Mouse (Mus musculus) lung, adult 2 months (tissue): ENCODE measurements around the gene Saa4. TPM values are rescaled to one million over a fixed set of nuclear protein-coding genes. Genes with fewer than 3 reads are reported as not detected.
A peak's percentile ranks its signal among the peaks of the same experiment; 100 is the strongest.

ENCODE experiments used
- DNase-seq: peaks from one replicate; pipeline ENCODE4 v3.0.0; 2022
- H3K4me1 ChIP-seq: fragments of 200-500 bp; 2 replicates; pipeline ENCODE4 v1.6.1; 2011; ENCODE audit warnings: low read length; ENCODE audit not compliant: control insufficient read depth, insufficient read depth
- H3K4me3 ChIP-seq: fragments of 200-500 bp; replicated peaks from 2 replicates; pipeline ENCODE3; 2011; ENCODE audit warnings: low read depth, mild to moderate bottlenecking, control low read depth, low read length; ENCODE audit errors: extremely low read depth
- CTCF ChIP-seq: fragments of 200-500 bp; IDR thresholded peaks from 2 replicates; pipeline ENCODE4 v1.5.1; 2011; ENCODE audit warnings: mild to moderate bottlenecking, low read length, control low read depth; ENCODE audit not compliant: insufficient read depth
- POLR2A ChIP-seq: fragments of 200-500 bp; IDR thresholded peaks from 2 replicates; pipeline ENCODE4 v1.6.1; 2011; ENCODE audit warnings: low read depth, mild to moderate bottlenecking, control low read depth, low read length, borderline replicate concordance; ENCODE audit errors: extremely low read depth
- WGBS: fragments of 180-500 bp; shearing (Covaris S2); methylation state at CpG from one replicate; pipeline ENCODE4 v1.1.7; 2018; 5-methylcytosine and 5-hydroxymethylcytosine counted together
- polyA plus RNA-seq: library from polyadenylated mRNA; depleted of rRNA; stranded (reverse); fragments of >200 nt; gene quantifications from 2 replicates; pipeline ENCODE4 v1.2.3, GENCODE M21; 2012

The Saa4 gene
- polyA plus RNA-seq, 1 experiment, result 0.05 TPM

DNA sequence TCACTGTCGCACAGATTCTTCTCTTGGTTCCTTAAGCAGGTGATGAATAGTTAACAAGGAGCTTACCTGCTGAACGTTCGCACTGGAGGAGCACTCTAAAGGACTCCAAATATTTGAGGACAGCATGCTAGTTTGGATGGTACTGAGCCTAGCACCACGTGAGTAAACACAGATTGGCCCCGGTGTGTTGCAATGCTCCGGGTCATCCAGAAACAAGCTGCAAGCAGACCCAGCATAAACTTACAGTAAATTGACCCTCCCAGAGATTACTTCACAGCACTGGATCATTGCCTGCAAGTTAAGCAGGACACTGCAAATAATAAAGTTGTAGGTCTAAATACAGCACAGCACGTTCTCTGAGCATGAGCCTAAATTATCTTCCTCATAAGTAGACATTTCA is 12.9 kb downstream of the Saa4 start:
- no peak for TF ChIP-seq POLR2A
- TF ChIP-seq CTCF, result no peak
- WGBS, result 51% methylated on average over 7 of the region's 7 CpGs
- Histone ChIP-seq H3K4me1 (peaks cover 13% of the 10 kb centered on the region), H3K4me3 (no peak overlapping the region)
- peak; percentile 44 for DNase-seq

DNA sequence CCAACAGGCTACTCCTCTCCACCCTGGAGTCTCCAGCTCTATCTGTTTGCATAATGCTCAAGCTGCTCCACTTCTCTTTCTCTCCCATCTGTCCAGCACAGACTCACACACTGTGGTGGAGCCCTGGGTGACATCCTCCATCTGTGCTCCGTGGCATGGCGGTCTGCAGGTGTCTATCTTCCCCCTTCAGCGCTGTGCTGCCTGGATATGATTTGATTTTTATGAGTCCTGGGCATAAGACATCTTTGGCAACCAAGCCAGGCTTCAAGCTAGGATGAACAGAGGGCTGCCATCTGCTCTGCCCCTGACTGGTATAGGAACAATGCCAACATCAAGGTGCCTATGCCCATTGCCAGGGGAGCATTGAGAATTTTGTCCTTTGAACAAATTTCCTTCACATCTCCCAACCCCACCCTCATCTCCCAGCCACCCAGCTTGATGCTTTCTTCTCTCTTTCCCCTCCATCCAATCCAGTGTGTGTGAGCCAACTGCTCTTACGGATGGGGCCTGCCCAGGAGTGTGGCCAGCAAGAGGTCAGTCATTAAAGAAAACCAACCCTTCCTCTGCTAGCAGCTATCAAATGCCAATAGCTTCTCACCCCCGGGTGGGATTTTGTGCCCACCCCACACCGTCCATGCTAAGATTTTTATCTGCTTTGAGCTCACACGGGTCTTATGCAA is 13.7 kb downstream of the Saa4 start:
- TF ChIP-seq POLR2A (no peak), CTCF (no peak)
- H3K4me1 ChIP-seq, result peaks cover 13% of the 10 kb centered on the region
- no peak for DNase-seq
- H3K4me3 ChIP-seq, result no peak overlapping the region
- WGBS, result 67% methylated on average over 7 of the region's 7 CpGs

DNA sequence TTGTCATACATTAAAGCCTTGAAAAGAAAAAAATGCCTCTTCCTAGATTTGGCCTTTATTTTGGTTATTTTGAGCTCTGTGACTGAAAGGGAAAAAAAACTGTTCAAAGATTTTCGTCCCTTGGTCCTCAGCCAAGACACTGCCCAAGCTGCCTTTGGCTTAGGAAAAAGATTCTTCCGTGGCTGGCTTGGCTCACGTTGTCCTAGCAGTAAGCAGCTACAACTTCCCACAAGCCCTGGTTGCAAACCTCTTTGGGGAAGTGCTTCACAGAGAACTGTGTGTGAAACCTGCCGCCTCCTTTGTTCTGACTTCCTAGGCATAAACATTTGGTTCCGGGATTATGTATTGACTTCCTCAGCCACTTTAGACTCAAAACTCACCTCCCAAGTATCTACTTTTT is 15.5 kb downstream of the Saa4 start:
- Histone ChIP-seq H3K4me3 (no peak overlapping the region), H3K4me1 (peaks cover 13% of the 10 kb centered on the region)
- peak; percentile 20 for DNase-seq
- no peak for TF ChIP-seq POLR2A
- no peak for TF ChIP-seq CTCF
- WGBS, result 6% methylated on average over 5 of the region's 5 CpGs

DNA sequence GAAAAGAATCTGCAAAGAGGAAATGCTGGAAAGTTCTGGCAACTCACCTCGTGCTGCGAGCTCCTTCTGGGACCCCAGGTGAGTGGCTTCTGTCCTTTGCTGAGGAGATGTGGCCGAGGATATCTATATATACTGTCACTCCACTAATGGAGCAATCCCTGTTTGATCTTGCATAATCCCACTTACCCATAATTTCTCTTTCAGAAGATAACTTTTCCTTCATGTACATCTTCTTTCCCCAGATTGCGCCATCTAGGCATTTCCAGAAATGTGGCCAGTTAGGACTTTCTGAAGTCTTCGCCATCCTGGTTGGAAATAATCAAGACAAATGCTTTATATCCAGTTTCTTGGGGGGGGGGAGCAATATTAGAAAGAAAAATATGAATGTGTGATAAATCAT is 16.8 kb downstream of the Saa4 start, which contains the start of gene Saa3:
Saa3 (minus strand) TSS at position 101 of the 400 bp plus-strand sequence.
- 80% methylated on average over 5 of the region's 5 CpGs for WGBS
- no peak within 1 kb of the TSS for H3K4me3 ChIP-seq
- H3K4me1 ChIP-seq, result peaks cover 13% of the 10 kb centered on the region
- TF ChIP-seq CTCF, result no peak
- TF ChIP-seq POLR2A, result no peak
- no peak for DNase-seq

GRCm38 (mm10) chr7:46714518-46714917 is 17.9 kb downstream of the Saa4 start:
- no peak overlapping the region for H3K4me3 ChIP-seq
- TF ChIP-seq POLR2A (no peak), CTCF (peak; percentile 66)
- WGBS, result 29% methylated on average over 6 of the region's 6 CpGs
- peaks cover 13% of the 10 kb centered on the region for H3K4me1 ChIP-seq
- DNase-seq, result peak; percentile 54

- 43% methylated on average over 6 of the region's 6 CpGs for WGBS
These were observed 20.2 kb downstream of the Saa4 start for GRCm38 (mm10) chr7:46712250-46712649.

GRCm38 (mm10) chr7:46710390-46710844 is 22.0 kb downstream of the Saa4 start, which contains the start of gene Saal1:
TSS of gene Saal1 (minus strand) at chr7:46710680.
- WGBS, result 1% methylated on average over 37 of the region's 38 CpGs
- TF ChIP-seq CTCF (peak; percentile 79), POLR2A (peak; percentile 70; the same call in 1 of the 2 replicates)
- H3K4me3 ChIP-seq, result peak within 1 kb of the TSS; percentile 96

More at GRCm38 (mm10) chr7:46712250-46712649, 20.2 kb downstream of the Saa4 start:
- Histone ChIP-seq H3K4me3 (no peak overlapping the region), H3K4me1 (peaks cover 7% of the 10 kb centered on the region)
- no peak for DNase-seq
- no peak for TF ChIP-seq POLR2A
- TF ChIP-seq CTCF, result no peak

DNA sequence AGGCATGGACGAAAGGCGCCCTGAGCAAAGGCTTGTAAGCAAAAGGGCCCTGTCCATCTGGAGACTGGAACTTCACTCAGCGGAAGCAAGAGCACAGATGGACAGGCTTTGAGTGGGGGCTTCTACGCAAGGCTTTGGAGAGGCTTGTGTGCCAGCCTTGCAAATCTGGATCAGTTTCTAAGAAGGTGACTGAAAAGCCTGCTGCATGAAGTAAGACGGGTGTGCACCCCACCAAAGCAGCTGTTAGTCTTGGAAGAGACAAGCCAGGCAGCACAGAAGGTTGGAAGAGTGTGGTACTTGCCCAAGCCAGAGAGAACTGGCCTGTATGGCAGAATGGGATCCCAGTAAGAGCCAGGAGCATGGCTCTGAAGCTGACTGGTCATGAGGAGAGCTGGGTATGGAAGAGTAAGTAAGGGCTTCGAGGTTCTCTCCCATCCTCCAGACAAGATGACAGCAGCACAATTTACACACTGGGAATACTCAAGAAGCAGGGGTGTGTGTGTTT is 31.8 kb downstream of the Saa4 start:
- Histone ChIP-seq H3K4me1 (no peaks in the 10 kb centered on the region), H3K4me3 (no peak overlapping the region)
- DNase-seq, result no peak
- TF ChIP-seq POLR2A (no peak), CTCF (no peak)
- 88% methylated on average over 6 of the region's 6 CpGs for WGBS

More at GRCm38 (mm10) chr7:46710390-46710844, 22.0 kb downstream of the Saa4 start, which contains the start of gene Saal1:
- H3K4me1 ChIP-seq, result no peaks in the 10 kb centered on the region
- DNase-seq, result peak; percentile 81

DNA sequence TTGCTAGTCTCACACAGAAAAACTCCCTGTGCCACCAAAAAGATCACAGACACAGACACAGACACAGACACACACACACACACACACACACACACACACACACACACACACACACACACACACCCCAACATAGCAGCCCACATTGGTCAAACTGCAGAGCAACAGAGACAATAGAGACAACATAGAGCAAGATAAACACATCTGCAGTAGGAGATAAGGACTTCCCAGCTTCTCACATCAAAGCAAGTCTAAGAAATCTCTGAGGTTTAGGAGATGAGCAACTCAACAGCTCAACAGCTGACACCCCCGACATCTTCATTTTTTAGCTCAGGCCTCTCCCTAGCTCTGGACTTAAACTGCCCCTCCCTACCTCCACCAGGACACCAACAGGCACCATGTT is 35.6 kb downstream of the Saa4 start:
- WGBS, result 43% methylated on average over 1 of the region's 1 CpGs
- TF ChIP-seq CTCF, result no peak
- TF ChIP-seq POLR2A, result no peak
- no peaks in the 10 kb centered on the region for H3K4me1 ChIP-seq
- H3K4me3 ChIP-seq, result no peak overlapping the region
- DNase-seq, result no peak

DNA sequence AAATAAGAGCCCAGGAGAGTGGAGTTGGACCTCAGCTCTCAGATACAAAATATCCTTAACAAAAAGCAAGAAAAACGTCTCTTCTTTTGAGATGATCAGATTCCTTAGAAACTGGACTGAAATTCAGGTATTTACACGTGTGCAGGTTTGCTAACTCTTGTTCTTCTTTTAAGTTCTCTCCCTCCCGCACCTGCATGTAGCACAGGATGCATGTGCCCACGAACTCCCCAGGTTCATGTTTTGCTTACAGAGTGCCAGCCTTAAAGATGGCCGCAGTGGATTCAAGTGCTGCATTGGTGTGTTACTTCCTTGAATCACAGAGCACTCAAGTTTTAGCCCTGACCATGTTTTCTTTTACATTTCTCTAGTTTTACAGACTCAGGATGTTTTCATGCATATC is 45.6 kb downstream of the Saa4 start:
- 81% methylated on average over 5 of the region's 5 CpGs for WGBS
- Histone ChIP-seq H3K4me1 (no peaks in the 10 kb centered on the region), H3K4me3 (no peak overlapping the region)
- TF ChIP-seq CTCF (no peak), POLR2A (no peak)
- DNase-seq, result no peak
